Mouse (Mus musculus) MEL (cell line): ENCODE results near the gene Vmn2r78.

ENCODE experiments used
- E2F4 ChIP-seq: IDR thresholded peaks from 2 replicates; pipeline ENCODE4 v1.6.1; 2011; ENCODE audit warnings: low read depth, low read length, improper control_type of control experiment, borderline replicate concordance
- TAL1 ChIP-seq: IDR thresholded peaks from 2 replicates; pipeline ENCODE4 v1.6.1; 2012; ENCODE audit warnings: mild to moderate bottlenecking, inconsistent platforms, low read length, moderate library complexity, mixed read lengths
- ZKSCAN1 ChIP-seq: IDR thresholded peaks from 2 replicates; pipeline ENCODE4 v1.6.1; 2012; ENCODE audit warnings: low read depth, mild to moderate bottlenecking, inconsistent platforms, low read length, improper control_type of control experiment, moderate library complexity

GRCm38 (mm10) chr7:86937288-86937687 lies 22.4 kb downstream of the Vmn2r78 start:
- TF ChIP-seq ZKSCAN1, result no peak
- no peak for TF ChIP-seq E2F4
- TF ChIP-seq TAL1, result no peak
